Mouse (Mus musculus): ENCODE measurements at regions not wholly inside any gene's neighbourhood (a gene's known extent, or its start where the extent isn't known, plus 50 kb on each side); places are given as distances from the start of the nearest gene placed in this dataset.
"Not testable (repeated sequence)": the region's sequence is repeated elsewhere in the genome, so short reads cannot be mapped to it uniquely, and the experiment has no call there.

DNA sequence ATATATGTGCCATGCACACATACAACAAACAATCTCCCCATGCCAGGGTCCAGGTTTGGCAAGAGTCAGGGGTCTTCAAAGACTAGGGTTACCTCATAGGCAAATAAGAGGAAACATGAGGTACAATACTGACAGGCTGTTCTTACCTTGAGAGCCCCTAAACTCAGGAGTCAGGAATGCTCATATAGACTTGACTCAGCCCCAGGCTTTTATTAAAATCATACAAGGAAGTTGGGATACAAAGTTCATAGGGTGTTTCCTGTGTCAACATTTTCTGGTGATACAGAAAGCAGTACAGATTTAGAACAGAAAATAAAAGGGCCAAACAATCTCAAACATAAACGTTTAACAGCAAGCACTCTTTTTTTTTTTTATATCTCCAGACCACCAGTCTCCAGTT, 2102.4 kb upstream of the Aga start:
- DNase-seq (ENCODE audit: low spot score in 2 of 2) = no peak

GRCm38 (mm10) chr8:51428443-51428842, 2083.1 kb upstream of the Aga start:
- DNase-seq (ENCODE audit: low spot score in 2 of 2) = no peak

- DNase-seq (ENCODE audit: low spot score in 2 of 2) = no peak
These were observed 2082.7 kb upstream of the Aga start for GRCm38 (mm10) chr8:51428851-51429250.

DNA sequence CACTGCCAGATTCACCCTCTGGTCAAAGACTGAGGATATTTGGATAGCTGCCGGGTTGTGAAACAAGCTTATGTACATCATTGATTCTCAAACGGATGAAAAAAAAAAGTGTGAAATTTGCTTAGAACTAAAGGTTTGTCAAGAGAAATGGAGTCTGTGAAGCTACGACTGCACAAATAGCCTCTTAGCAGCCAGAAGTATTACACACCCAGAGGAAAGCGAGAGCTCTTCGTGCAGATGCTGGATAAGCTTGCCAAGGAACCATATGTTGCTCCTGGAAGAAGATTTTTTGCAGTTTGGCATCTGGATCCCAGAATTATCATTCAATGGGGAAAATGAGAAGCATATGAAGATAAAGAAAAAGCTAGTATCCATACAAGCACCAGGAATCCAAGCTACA, 2063.9 kb upstream of the Aga start:
- DNase-seq (ENCODE audit: low spot score in 2 of 2) = peak in 1 of 2 experiments; percentile 19

GRCm38 (mm10) chr8:51448600-51448999, 2062.9 kb upstream of the Aga start:
- no peak for DNase-seq (ENCODE audit: low spot score in 2 of 2)

- DNase-seq (ENCODE audit: low spot score in 2 of 2) = no peak
These were observed 2032.1 kb upstream of the Aga start for GRCm38 (mm10) chr8:51479406-51479805.

DNA sequence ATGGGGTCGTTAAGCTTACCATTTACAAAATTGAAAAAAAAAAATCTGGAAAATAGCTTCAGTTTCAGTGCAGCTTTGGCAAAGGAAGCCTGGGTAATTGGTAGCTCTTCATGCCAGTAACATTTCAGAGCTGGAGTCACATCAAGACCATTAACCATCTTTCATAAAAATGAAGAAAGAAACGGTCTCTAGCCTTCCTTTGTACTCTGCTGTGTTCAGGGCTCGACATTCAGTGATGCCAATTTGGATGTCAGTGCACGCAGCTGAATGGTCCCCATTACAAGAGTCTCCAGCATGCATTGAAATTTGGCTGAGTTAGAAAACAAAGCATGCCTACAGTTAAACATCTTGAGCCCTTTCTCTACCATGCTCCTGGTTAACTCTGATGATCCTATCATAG, 2009.0 kb upstream of the Aga start:
- no peak for DNase-seq (ENCODE audit: low spot score in 2 of 2)

- DNase-seq (ENCODE audit: low spot score in 2 of 2) = no peak
These were observed 1988.4 kb upstream of the Aga start for GRCm38 (mm10) chr8:51523163-51523562.

DNA sequence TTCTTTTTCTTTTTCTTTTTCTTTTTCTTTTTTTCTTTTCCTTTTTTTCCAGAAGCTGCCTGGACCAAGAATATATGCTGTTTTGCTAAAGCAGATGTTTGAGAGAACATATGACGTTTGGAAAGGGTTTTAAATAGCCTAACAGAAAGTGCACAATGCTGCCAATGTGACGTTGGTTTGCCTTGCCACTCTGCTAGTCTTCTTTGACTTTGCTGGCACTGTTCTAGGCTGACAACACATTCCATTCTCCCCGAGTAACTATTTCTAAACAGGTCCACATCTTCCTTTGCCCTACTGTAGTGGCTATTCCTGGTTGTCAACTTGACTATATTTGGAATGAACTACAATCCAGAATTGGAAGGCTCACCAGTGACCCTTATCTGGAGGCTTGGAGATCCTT, 1958.4 kb upstream of the Aga start:
- not testable (repeated sequence) for DNase-seq (ENCODE audit: low spot score in 2 of 2)

Measured in layer of hippocampus, adult 18-20 months (tissue).